Mouse (Mus musculus): ENCODE measurements around the gene Ppia.
"Not testable (repeated sequence)": the region's sequence is repeated elsewhere in the genome, so short reads cannot be mapped to it uniquely, and the experiment has no call there.

Ppia gene

GRCm38 (mm10) chr11:6414751-6415550 lies at the start of gene Ppia:
Gene Ppia, plus strand, starts transcription at chr11:6415443.
- peak; percentile 41 for DNase-seq

DNA sequence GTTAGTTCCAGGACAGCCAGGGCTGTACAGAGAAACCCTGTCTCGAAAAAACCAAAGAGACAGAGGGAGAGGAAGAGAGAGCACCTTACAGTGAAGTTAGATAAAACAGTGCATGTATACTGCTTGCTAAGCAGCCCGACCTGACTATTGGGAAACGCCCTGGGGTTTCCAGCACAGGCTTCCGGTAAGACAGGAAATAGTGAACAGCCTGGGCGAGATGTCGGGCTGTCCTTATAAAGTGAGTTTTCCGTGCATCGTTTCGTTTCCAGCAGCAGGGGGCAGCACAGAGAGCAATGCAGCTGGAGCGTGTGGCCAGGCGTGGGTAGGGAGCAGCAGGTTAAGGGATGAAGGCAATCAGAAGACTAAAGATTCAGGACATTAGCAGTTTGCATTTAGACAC lies 49.4 kb upstream of the Ppia start:
- peak; percentile 74 for DNase-seq

- DNase-seq: no peak
These were observed 48.8 kb upstream of the Ppia start for GRCm38 (mm10) chr11:6366434-6366833.

- DNase-seq: no peak
These were observed 48.1 kb upstream of the Ppia start for GRCm38 (mm10) chr11:6367156-6367555.

DNA sequence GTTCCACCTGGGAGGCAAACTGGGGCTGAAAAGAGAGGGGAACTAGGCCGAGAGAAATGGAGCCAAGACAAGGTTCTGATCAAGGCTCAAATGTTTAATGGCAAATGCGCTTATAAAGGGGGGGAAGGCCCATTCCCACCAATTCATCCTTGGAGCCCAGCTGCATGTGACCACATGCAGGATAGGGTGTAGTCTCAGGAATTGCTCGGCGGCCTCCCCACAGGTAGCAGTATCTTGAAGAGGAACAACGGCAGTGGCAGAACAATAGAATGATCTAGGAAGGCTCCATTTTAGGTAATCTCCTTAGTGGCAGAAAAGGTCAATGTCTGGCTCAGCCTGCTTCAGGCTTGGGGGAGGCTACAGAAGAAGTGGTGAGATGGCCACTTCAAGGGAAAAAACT lies 47.3 kb upstream of the Ppia start:
- DNase-seq: not testable (repeated sequence)

DNA sequence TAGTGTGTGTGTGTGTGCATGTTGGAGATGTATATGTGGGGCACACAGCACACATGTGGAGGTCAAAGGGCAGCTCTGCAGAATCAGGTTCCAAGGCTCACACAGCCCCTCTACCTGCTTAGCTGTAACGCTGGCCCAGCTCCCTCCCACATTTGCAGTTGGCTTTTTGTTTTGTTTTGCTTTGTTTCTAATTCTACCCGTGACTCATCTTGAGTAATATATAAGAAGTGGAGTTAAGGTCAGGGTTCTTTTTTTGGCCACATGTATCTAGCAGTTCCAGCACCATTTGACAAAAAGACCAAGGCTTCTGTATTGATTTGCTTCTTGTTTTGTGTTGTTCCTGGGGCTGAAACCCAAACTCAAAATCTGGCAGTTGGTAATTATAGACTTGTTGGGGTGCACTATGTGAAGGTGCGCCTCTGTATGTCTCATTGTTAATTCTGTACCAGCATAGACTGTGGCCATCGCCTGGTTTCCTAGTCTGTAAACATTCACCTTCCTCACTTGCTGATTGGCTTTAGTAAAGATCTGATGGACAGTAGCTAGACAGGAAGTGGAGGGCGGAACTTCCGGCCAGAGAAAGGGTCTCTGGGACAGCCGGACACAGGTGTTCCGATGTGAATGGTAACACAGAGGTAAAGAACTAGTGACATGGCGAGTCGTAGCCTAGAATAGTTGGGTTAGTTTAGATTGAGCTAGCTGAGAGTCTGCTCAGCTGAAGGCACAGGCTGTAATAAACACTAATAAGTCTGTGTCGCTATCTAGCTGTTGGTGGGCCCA lies 43.7 kb upstream of the Ppia start:
- DNase-seq: no peak

- DNase-seq: no peak
These were observed 42.5 kb upstream of the Ppia start for GRCm38 (mm10) chr11:6372784-6373183.

- no peak for DNase-seq
These were observed 34.3 kb upstream of the Ppia start for GRCm38 (mm10) chr11:6380916-6381315.

DNA sequence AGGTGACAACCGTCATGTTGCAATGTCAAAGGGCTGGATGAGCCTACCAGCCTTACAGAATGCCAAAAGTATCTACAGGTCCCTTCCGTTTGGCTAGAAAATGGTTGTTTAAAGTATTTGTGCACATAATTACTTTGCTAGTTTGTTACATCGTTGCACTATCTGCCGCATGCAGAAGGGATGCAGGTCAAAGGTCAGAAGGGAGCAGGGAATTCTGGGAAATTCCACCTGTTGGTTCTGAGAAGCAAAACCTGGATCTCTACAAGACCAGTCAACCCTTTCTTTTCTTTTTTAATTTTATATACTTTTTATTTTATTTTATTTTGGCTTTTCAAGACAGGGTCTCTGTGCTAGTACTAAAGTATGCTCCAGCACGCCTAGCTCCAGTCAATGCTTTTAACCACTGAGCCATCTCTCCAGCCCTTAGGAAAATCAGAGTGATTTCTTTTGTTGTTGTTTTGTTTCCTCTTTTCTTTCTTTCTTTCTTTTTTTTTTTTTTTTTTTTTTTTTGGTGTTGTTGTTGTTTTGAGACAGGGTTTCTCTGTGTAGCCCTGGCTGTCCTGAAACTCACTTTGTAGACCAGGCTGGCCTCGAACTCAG lies 27.0 kb upstream of the Ppia start:
- DNase-seq: no peak

DNA sequence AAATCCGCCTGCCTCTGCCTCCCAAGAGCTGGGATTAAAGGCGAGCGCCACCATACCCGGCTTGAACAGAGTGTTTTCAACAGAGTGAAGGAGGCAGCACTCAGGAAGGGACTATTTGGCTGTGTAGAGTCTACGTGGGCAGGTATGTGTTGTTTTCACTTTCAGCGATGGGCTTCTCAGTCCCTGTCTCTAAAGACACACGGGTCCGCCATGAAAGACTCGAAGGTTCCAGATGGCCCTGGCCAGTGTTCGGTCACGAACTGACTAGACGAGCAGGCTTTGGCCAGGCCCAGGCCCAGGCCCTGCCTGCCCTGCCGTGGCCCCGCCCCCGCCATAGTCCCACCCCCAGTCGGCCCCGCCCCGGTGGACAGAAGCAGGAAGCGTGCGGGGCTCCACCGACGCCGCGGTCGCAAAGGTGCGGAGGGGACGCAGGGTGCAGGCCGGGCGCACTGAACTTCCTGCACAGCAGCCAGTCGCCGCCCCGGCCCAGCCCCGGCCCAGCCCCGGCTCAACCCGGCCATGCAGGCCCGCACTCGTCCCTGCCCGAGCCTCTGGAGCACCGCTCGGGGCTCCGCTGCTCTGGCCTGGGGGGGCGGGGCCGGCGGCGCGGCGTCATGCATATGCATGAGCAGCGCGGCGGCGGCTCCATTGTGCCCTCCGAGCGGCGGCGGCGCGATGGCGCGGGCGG lies 26.4 kb upstream of the Ppia start, which contains the start of gene Zmiz2:
Zmiz2 (plus strand) TSS at position 349 of the 688 bp plus-strand sequence.
- DNase-seq: peak; percentile 94

DNA sequence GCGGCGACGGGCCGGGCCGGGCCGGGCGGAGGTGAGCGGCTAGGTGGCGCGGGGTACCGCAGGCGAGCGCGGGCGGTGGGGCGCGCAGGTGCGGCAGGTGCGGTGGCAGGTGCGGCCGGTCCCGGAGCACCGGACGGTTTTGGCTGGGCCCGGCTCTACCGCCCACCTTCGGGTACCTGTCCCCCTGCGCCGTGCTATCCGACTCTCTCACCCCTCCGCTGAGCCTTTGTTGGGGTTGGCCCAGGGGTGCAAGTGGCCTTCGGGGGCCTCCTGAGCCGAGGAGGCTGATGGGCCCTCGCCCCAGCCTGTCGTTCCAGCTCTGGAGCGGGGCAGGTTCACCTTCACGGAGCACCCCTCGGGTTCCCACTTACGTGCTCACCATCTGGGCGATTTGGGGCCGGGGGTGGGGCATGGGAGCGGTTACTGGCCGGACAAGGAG lies 25.7 kb upstream of the Ppia start:
- peak; percentile 49 for DNase-seq

DNA sequence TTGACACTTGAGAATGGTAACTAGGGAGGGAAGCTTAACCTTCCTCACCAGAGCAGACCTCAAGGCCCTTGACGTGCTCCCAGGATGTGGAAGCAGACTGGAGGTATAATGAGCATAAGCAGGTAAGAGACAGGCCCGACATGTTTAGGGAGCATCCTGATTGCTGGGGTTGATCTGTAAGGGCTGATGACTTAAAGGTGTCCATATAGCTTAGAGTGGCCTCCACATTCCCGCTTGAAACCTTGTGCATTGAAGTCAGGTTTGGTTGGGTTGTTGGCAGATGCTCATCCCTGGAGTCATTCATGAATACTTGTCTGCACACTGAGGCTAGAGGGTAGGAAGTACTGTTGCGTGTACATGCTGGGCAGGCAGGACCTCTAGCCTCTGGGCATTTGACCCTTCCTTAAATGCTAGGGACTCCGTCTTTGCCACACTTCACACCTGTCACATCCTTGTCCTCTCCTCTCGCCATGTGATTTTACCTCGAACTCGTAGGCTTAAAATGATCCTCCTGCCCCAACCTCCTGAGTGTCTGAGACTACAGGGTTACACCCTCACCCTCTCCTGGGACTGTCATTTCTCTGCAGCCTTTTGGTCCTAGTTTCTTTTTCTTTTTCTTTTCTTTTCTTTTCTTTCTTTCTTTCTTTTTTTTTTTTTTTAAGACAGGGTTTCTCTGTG lies 24.7 kb upstream of the Ppia start:
- DNase-seq: peak; percentile 18

GRCm38 (mm10) chr11:6391516-6392276 lies 23.5 kb upstream of the Ppia start:
- DNase-seq: no peak

DNA sequence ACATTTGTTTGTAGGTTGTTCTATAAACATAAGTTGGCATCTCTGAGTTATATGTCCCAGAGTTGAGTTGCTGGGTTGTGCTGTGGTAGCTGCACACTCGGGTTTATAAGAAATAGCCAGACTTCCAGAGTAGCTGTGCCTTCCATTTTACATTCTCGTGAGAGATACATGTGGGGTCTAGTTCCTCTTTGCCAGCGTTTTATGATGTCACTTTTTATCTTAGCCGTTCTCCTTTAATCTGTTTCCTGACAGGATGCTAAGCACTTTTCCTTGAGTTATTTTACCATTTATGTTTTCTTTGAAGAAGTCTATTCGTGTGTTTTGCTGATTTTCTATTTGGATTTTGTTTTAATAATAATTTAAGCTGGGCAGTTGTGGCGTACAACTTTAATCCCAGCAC lies 22.4 kb upstream of the Ppia start:
- DNase-seq: no peak

- peak; percentile 13 for DNase-seq
These were observed 21.4 kb upstream of the Ppia start for GRCm38 (mm10) chr11:6393866-6394265.

DNA sequence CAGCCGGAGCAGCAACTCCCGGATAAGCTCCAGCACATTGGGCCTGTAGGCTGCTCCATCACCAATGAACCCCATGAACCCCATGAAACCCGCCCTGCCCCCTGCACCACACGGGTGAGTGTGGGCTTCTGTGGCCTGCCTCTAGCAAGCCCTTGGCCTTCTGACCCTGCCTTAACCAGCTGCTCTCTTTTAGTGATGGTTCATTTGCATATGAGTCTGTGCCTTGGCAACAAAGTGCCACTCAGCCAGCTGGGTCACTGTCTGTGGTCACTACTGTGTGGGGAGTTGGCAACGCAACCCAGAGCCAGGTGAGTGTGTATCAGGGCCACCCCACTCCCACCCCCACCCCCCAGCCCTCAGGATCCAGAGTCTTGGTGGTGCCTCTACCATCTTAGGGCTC lies 19.7 kb upstream of the Ppia start:
- DNase-seq: no peak

DNA sequence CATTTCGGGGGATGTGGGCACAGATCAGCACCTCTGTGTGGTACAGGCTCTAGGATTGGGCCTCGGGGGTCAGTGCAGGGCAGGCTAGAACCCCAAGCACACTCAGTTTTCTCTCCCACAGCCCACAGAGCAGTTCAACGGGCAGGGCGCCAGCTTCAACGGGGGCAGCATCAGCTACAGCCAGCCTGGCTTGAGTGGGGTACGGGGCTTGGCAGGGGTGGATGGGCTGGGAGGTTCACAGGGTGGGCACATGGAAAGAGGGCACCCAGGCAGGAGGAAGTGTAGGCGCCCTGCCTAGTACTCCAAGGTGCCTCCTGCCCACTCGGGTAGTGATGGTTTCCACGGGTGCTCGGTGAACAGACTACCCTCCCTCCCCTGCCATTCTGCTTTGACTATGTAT lies 17.1 kb upstream of the Ppia start:
- peak; percentile 11 for DNase-seq

DNA sequence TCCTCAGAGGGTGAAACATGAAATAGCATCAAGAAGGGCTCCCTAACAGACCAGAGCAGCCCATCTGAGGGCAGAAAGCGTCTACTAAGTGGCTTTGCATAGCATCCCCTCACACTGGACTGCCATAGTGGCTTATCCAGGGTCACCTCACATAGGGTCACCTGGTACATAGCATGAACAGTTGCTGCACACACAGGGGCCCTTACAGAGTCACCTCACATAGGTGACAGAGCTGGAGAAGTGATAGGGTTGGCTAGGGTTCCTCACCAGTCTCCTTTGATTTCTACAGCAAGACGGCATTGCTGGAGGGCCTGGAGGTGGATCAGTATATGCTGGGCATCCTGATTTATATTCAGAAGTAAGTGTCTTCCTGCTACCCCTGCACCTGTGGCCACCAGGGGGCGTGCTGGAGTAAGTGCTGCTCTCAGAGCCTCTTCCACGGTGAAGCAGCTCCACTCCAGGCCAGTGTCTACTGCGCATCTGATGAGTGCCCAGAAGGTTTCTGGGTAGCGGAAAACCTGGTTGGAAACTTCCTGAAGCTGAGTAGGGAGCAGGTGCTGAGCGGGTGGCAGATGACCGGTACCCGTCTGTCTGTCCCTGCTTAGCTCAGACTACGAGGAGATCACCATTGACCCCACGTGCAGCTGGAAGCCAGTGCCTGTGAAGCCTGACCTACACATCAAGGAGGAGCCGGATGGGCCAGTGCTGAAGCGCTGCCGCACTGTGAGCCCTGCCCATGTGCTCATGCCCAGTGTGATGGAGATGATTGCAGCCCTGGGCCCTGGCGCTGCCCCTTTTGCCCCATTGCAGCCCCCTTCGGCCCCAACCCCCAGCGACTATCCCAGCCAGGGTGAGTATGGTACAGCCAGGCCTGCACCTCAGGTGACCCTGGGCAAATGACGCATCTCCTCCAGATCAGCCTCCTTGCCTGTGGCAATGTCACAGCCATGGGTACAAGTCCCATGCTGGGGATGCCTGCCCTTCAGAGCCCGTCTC lies 12.4 kb upstream of the Ppia start:
- DNase-seq: peak; percentile 44

DNA sequence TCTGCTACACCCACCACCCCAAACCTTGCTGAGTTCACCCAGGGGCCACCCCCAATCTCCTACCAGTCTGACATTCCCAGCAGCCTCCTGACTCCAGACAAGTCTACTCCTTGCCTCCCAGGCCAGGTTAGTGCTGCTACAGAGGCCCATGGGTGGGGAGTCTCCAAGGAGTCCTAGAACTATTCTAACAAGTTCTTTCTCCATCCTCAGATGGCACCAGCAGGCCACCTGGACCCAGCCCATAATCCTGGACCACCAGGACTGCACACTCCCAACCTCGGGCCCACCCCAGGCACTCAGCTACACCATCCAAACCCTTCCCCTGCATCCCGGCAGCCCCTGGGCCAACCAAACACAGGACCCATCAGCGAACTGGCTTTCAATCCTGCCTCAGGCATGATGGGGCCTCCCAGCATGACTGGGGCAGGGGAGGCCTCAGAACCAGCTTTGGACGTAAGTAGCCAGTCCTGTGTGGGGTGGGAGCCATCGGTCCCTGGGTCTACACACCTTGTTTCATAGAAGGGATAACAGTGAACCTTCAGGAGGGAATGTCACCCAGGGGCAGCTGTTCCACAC lies 11.3 kb upstream of the Ppia start:
- peak; percentile 14 for DNase-seq
